Mouse (Mus musculus): ENCODE measurements around the gene Rpusd3.

GRCm38 (mm10) chr6:113444207-113444965, 25.2 kb upstream of the Rpusd3 start:
- TF ChIP-seq GATA1 (IDR thresholded peaks at IDR 0.05; ENCODE audit: low read length), result no peak
- TF ChIP-seq TAL1 (IDR thresholded peaks at IDR 0.05; ENCODE audit: low read length), result no peak
